Mouse (Mus musculus): Measurements from ENCODE around the gene Nsun7. TPM values are rescaled to one million over a fixed set of nuclear protein-coding genes. Genes with fewer than 3 reads are reported as not detected.

Gene Nsun7
- polyA plus RNA-seq (2014; fragmentation: Nextera tagmentation; extraction: Ambion mirVana) = 2.6 and 2.9 TPM in 2 replicates

DNA sequence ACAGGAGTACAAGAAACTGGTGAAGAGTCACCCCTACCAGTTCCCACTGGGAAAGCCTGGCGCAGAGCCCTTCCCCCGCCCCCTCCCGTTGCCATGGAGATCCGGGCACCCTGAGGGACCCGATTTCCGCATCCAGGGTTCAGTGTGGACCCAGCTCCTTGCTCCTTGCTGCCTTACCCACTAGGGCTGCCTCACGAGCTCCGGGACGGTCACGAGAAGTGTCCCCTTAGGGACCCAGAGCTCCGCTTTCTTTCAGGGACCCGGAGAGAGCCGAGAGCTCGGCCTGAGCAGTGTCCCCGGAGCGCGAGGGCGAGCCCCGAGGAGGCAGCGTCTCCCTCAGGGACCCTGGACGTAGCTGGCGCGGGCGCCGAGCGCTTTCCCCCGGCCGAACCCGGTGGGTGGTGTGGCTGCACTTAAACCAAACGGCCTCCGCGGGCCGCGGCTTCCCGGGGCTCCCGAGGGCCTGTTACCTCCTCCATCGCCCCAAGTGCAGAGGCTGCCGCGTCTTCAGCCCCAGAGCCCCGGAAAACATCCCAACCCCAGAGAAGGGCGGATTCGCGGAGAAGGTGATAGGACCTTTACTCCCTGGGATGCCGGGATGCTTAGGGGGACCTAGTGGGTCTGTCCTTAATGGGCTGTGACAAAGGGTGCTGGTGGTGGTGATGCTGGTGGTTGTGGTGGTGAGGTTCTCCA lies at the start of gene Nsun7:
Gene Nsun7, plus strand, starts transcription at position 142 of the 693 bp plus-strand sequence.
- peak within 1 kb of the TSS; percentile 61 for H3K9ac ChIP-seq (replicated peaks; ENCODE audit: low read depth, low read length)
- H3K27ac ChIP-seq (ENCODE audit: low read depth, low read length) = no peak within 1 kb of the TSS
- under 1% methylated on average over 44 of the region's 44 CpGs for WGBS
- no peaks in the 10 kb centered on the region for H3K4me1 ChIP-seq (ENCODE audit: control insufficient read depth, insufficient read depth, low read length)
- no peaks in the 10 kb centered on the region for H3K36me3 ChIP-seq (ENCODE audit: control insufficient read depth, insufficient read depth, low read length)
- H3K4me3 ChIP-seq (ENCODE audit: low read depth, low read length) = peak within 1 kb of the TSS; percentile 60
- peak within 1 kb of the TSS; percentile 73 for H3K4me2 ChIP-seq (ENCODE audit: low read depth, low read length)
- no peaks in the 10 kb centered on the region for H3K9me3 ChIP-seq (ENCODE audit: control insufficient read depth, low read length)
- peak; percentile 92 for ATAC-seq (ENCODE audit: low read depth)
- no peaks in the 10 kb centered on the region for H3K27me3 ChIP-seq (ENCODE audit: control insufficient read depth, insufficient read depth, low read length)

DNA sequence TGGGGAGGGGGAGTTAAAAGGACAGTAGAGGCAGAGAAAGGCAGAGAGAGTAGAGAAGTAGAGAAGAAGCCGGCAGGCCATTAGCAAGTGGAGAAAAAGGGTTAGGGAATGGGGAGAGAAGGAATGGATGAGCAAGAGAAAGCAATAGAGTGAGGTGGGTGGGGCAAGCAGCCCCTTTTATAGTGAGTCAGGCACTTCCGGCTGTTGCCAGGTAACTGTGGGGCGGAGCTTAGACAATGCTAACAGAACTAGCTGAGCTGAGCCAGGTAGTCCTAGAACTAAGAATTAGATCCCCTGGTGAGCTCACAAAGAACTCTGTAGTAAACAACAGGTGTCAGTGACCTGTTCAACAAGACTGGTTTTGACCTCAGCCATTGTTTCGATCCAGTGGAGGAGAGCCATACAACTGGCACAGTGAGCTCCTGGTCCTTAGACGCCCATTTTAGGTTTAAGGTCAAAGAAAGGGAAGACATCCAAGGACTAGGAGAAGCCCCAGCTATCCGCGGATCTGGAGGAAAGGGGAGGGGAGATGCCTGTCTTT lies 45.2 kb upstream of the Nsun7 start:
- no peak overlapping the region for H3K27ac ChIP-seq (ENCODE audit: low read depth, low read length)
- H3K9ac ChIP-seq (replicated peaks; ENCODE audit: low read depth, low read length) = no peak overlapping the region
- no peak for ATAC-seq (ENCODE audit: low read depth)
- H3K27me3 ChIP-seq (ENCODE audit: control insufficient read depth, insufficient read depth, low read length) = no peaks in the 10 kb centered on the region
- no peak overlapping the region for H3K4me3 ChIP-seq (ENCODE audit: low read depth, low read length)
- no peaks in the 10 kb centered on the region for H3K36me3 ChIP-seq (ENCODE audit: control insufficient read depth, insufficient read depth, low read length)
- no peaks in the 10 kb centered on the region for H3K9me3 ChIP-seq (ENCODE audit: control insufficient read depth, low read length)
- no peak overlapping the region for H3K4me2 ChIP-seq (ENCODE audit: low read depth, low read length)
- 66% methylated on average over 7 of the region's 7 CpGs for WGBS
- H3K4me1 ChIP-seq (ENCODE audit: control insufficient read depth, insufficient read depth, low read length) = no peaks in the 10 kb centered on the region

DNA sequence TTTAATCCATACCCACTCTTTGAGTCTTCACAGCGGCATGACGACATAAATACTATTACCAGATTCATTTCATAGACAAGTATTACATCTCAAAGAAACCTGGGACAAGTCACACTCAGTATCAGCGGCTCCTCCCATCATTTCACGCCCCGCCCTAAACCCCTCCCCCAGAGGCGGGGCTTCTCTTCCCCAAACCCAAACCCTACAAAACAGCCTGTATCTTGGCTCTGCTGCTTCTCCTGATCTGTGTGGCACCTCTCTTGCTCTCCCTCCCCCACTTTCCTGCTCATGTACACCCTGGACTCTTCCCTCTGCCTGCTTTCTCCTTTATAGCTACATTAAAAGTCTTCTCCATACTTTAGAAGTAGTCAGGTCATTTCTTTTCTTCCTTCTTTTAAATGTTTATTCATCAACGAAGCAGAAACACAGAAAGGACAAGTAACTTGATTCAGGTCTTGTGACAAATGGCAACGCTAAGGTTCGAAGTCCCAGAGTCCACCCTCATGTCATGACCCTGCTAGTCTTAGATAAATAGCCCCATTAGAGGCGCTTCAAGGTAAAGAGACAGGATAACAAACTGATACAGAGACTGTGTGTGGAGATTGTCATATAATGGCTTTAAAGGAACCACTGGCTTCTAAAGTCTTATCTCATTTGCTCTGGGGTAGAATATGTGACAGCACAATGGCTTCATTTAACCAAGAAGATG lies 44.0 kb upstream of the Nsun7 start:
- no peak overlapping the region for H3K4me2 ChIP-seq (ENCODE audit: low read depth, low read length)
- H3K4me3 ChIP-seq (ENCODE audit: low read depth, low read length) = no peak overlapping the region
- no peaks in the 10 kb centered on the region for H3K9me3 ChIP-seq (ENCODE audit: control insufficient read depth, low read length)
- H3K9ac ChIP-seq (replicated peaks; ENCODE audit: low read depth, low read length) = no peak overlapping the region
- H3K36me3 ChIP-seq (ENCODE audit: control insufficient read depth, insufficient read depth, low read length) = no peaks in the 10 kb centered on the region
- 61% methylated on average over 10 of the region's 10 CpGs for WGBS
- H3K27ac ChIP-seq (ENCODE audit: low read depth, low read length) = no peak overlapping the region
- no peaks in the 10 kb centered on the region for H3K27me3 ChIP-seq (ENCODE audit: control insufficient read depth, insufficient read depth, low read length)
- no peaks in the 10 kb centered on the region for H3K4me1 ChIP-seq (ENCODE audit: control insufficient read depth, insufficient read depth, low read length)
- no peak for ATAC-seq (ENCODE audit: low read depth)

DNA sequence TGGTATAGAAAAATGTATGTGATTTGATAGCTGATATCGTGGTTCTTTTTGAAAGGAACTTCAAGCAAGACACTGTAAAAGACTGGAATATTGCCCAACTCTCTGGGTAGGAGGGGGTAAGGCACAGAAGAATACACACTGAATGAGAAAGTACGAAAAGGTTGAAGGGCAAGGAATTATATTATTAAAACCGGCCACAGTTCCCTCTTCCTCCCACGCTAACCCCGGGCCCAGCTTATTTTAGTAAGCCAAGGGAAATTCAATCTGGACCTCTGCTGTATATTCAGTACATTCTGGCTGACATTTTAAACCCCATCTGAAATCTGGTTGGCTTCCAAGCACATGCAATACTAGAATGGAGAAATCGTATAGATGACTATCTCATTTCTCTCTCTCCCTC lies 40.0 kb upstream of the Nsun7 start:
- no peak for ATAC-seq (ENCODE audit: low read depth)

DNA sequence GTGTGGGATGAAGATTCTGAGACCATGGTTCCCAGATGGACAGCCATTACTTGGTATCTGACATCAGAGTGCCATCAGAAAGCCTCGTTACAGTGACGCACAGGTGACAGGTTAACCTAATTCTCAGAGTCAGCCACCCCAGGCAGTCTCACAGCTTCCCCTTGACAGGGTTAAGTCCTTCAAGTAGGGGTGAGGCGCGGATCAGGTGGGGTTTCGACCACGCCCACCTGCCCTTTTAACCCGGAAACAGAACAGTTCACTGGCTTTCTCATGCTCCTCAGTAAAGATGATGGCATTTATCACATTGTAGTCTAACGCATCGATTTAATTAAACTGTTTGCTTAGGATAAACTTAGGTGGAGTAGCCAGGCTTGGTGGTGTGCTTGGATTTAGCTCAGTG lies 39.1 kb upstream of the Nsun7 start:
- H3K4me2 ChIP-seq (ENCODE audit: low read depth, low read length) = no peak overlapping the region
- no peaks in the 10 kb centered on the region for H3K36me3 ChIP-seq (ENCODE audit: control insufficient read depth, insufficient read depth, low read length)
- H3K27me3 ChIP-seq (ENCODE audit: control insufficient read depth, insufficient read depth, low read length) = no peaks in the 10 kb centered on the region
- ATAC-seq (ENCODE audit: low read depth) = no peak
- WGBS = 91% methylated on average over 9 of the region's 9 CpGs
- no peak overlapping the region for H3K9ac ChIP-seq (replicated peaks; ENCODE audit: low read depth, low read length)
- no peak overlapping the region for H3K4me3 ChIP-seq (ENCODE audit: low read depth, low read length)
- no peak overlapping the region for H3K27ac ChIP-seq (ENCODE audit: low read depth, low read length)
- no peaks in the 10 kb centered on the region for H3K9me3 ChIP-seq (ENCODE audit: control insufficient read depth, low read length)
- no peaks in the 10 kb centered on the region for H3K4me1 ChIP-seq (ENCODE audit: control insufficient read depth, insufficient read depth, low read length)

More for the DNA sequence above, 40.0 kb upstream of the Nsun7 start:
- Histone ChIP-seq H3K4me1 (ENCODE audit: control insufficient read depth, insufficient read depth, low read length) (no peaks in the 10 kb centered on the region), H3K9ac (replicated peaks; ENCODE audit: low read depth, low read length) (no peak overlapping the region), H3K9me3 (ENCODE audit: control insufficient read depth, low read length) (no peaks in the 10 kb centered on the region), H3K4me3 (ENCODE audit: low read depth, low read length) (no peak overlapping the region), H3K27me3 (ENCODE audit: control insufficient read depth, insufficient read depth, low read length) (no peaks in the 10 kb centered on the region), H3K27ac (ENCODE audit: low read depth, low read length) (no peak overlapping the region), H3K4me2 (ENCODE audit: low read depth, low read length) (no peak overlapping the region), H3K36me3 (ENCODE audit: control insufficient read depth, insufficient read depth, low read length) (no peaks in the 10 kb centered on the region)
- WGBS = 77% methylated on average over 6 of the region's 6 CpGs

DNA sequence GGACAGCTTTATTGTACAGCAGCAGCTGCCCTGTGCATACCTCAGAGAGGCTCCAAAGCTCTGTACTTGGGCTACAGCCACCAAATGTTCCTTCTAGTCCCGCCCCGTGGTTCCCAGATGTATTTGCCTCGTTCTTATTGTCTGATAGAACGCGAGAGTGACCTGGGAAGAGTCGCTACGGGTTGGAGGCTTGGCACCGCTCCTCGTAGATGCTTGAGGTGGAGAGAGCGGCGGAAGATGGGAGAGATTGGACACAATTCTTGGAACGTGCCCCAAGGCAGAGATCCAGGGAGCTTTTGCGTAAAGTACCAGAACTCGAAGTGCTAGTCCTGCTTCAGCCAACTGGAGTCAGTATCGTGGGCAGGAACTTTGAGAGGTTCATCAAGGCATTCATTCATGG lies 36.8 kb upstream of the Nsun7 start:
- Histone ChIP-seq H3K9ac (replicated peaks; ENCODE audit: low read depth, low read length) (no peak overlapping the region), H3K27ac (ENCODE audit: low read depth, low read length) (no peak overlapping the region), H3K4me1 (ENCODE audit: control insufficient read depth, insufficient read depth, low read length) (no peaks in the 10 kb centered on the region), H3K36me3 (ENCODE audit: control insufficient read depth, insufficient read depth, low read length) (no peaks in the 10 kb centered on the region), H3K4me3 (ENCODE audit: low read depth, low read length) (no peak overlapping the region), H3K4me2 (ENCODE audit: low read depth, low read length) (no peak overlapping the region), H3K9me3 (ENCODE audit: control insufficient read depth, low read length) (no peaks in the 10 kb centered on the region), H3K27me3 (ENCODE audit: control insufficient read depth, insufficient read depth, low read length) (no peaks in the 10 kb centered on the region)
- 96% methylated on average over 15 of the region's 15 CpGs for WGBS
- ATAC-seq (ENCODE audit: low read depth) = no peak

DNA sequence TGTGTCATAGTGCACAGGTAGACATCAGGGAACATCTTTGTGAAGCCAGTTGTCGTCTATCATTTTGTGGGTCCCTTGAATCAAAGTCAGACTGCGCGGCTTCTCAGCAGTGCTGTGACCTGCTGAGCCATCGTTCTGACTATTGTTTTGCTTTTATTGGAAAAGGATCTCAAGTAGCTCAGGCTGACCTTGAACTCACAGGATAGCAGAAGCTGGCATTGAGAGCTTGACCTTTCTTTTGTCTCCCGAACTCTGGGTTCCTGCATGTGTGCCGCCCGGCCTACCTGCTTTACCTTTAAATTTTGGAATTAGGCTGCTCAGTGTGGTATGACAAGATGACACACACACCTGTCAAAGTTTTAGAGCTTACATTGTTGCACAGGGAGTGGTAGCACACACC lies 33.2 kb upstream of the Nsun7 start:
- no peaks in the 10 kb centered on the region for H3K4me1 ChIP-seq (ENCODE audit: control insufficient read depth, insufficient read depth, low read length)
- H3K9ac ChIP-seq (replicated peaks; ENCODE audit: low read depth, low read length) = no peak overlapping the region
- H3K4me2 ChIP-seq (ENCODE audit: low read depth, low read length) = no peak overlapping the region
- H3K9me3 ChIP-seq (ENCODE audit: control insufficient read depth, low read length) = no peaks in the 10 kb centered on the region
- H3K27ac ChIP-seq (ENCODE audit: low read depth, low read length) = no peak overlapping the region
- no peak for ATAC-seq (ENCODE audit: low read depth)
- H3K27me3 ChIP-seq (ENCODE audit: control insufficient read depth, insufficient read depth, low read length) = no peaks in the 10 kb centered on the region
- H3K36me3 ChIP-seq (ENCODE audit: control insufficient read depth, insufficient read depth, low read length) = no peaks in the 10 kb centered on the region
- WGBS = 92% methylated on average over 7 of the region's 7 CpGs
- no peak overlapping the region for H3K4me3 ChIP-seq (ENCODE audit: low read depth, low read length)

DNA sequence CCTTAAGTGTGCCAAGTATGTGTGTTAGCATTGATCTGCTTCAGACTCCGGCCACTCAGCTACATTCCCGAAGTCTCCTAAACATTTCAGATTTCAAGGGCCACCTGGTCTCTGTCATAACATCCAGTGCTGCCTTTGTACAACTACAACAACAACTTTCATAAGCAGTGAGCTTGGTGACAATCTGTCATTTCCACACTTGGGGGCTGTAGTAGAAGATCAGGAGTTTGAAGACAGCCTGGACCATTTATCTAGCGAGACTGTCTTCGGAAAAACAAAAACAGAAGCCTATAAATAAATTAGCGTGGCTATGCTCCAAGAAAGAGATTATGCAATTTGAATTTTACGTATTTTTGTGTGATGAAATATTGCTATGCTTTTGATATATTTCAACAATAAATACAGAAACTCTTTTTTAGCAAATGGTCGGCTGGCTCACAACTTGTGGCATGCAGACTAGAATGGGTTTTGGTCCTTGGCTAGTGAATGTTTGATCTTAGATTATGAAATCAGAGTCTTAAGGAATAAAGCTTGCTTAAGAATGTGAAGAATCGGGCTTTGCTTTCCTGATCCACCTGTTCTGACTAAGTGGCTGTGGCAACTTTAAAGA lies 27.9 kb upstream of the Nsun7 start:
- Histone ChIP-seq H3K36me3 (ENCODE audit: control insufficient read depth, insufficient read depth, low read length) (no peaks in the 10 kb centered on the region), H3K9me3 (ENCODE audit: control insufficient read depth, low read length) (no peaks in the 10 kb centered on the region), H3K9ac (replicated peaks; ENCODE audit: low read depth, low read length) (no peak overlapping the region), H3K4me1 (ENCODE audit: control insufficient read depth, insufficient read depth, low read length) (no peaks in the 10 kb centered on the region), H3K4me3 (ENCODE audit: low read depth, low read length) (no peak overlapping the region), H3K27me3 (ENCODE audit: control insufficient read depth, insufficient read depth, low read length) (no peaks in the 10 kb centered on the region), H3K4me2 (ENCODE audit: low read depth, low read length) (no peak overlapping the region), H3K27ac (ENCODE audit: low read depth, low read length) (no peak overlapping the region)
- no peak for ATAC-seq (ENCODE audit: low read depth)
- 90% methylated on average over 8 of the region's 8 CpGs for WGBS

DNA sequence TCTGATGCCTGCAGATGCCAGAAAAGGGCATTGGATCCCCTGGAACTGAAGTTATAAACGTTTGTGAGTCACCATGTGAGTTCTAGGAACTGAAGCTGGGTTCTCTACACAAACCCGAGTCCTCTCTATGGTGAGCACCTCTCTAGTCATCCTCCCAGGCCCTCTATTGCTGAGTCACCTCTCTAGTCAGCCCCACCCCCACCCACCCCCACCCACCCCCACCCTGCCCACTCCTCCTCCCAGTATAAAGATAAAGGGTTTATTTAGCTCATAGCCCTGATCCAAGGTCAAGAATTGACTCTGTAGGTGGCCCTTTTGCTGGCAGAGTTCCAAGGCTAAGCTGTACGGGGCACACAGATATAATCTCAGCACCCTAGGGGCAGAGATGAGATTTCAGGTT lies 27.2 kb upstream of the Nsun7 start:
- H3K4me3 ChIP-seq (ENCODE audit: low read depth, low read length) = no peak overlapping the region
- no peaks in the 10 kb centered on the region for H3K4me1 ChIP-seq (ENCODE audit: control insufficient read depth, insufficient read depth, low read length)
- WGBS = 65% methylated on average over 3 of the region's 3 CpGs
- no peaks in the 10 kb centered on the region for H3K36me3 ChIP-seq (ENCODE audit: control insufficient read depth, insufficient read depth, low read length)
- no peak overlapping the region for H3K9ac ChIP-seq (replicated peaks; ENCODE audit: low read depth, low read length)
- no peaks in the 10 kb centered on the region for H3K9me3 ChIP-seq (ENCODE audit: control insufficient read depth, low read length)
- no peak for ATAC-seq (ENCODE audit: low read depth)
- H3K4me2 ChIP-seq (ENCODE audit: low read depth, low read length) = no peak overlapping the region
- no peak overlapping the region for H3K27ac ChIP-seq (ENCODE audit: low read depth, low read length)
- H3K27me3 ChIP-seq (ENCODE audit: control insufficient read depth, insufficient read depth, low read length) = no peaks in the 10 kb centered on the region
